Mouse (Mus musculus) CD4-positive, CD25-positive, alpha-beta regulatory T cell, adult 2 months (primary cell): Measurements from ENCODE around the gene Nolc1.
A peak's percentile ranks its signal among the peaks of the same experiment; 100 is the strongest.

Experiments used
- DNase-seq: peaks from one replicate; pipeline ENCODE4 v3.0.0-alpha.2; 2012; ENCODE audit warnings: low read depth, low spot score

Nolc1 gene

GRCm38 (mm10) chr19:46075616-46076607, at the start of gene Nolc1:
TSS of gene Nolc1 (plus strand) at chr19:46075863.
- DNase-seq: peak; percentile 100

GRCm38 (mm10) chr19:46026567-46026966, 49.1 kb upstream of the Nolc1 start:
- no peak for DNase-seq

GRCm38 (mm10) chr19:46028747-46029320, 46.8 kb upstream of the Nolc1 start:
- peak; percentile 70 for DNase-seq

GRCm38 (mm10) chr19:46029652-46030051, 46.0 kb upstream of the Nolc1 start:
- DNase-seq: no peak

- DNase-seq: no peak
Observed at GRCm38 (mm10) chr19:46030196-46030983, 45.3 kb upstream of the Nolc1 start.

GRCm38 (mm10) chr19:46031689-46032432, 43.8 kb upstream of the Nolc1 start:
- DNase-seq: no peak

GRCm38 (mm10) chr19:46032731-46033510, 42.7 kb upstream of the Nolc1 start:
- DNase-seq: no peak

- DNase-seq: no peak
Observed at GRCm38 (mm10) chr19:46033911-46034310, 41.8 kb upstream of the Nolc1 start.

GRCm38 (mm10) chr19:46035971-46036370, 39.7 kb upstream of the Nolc1 start:
- no peak for DNase-seq

GRCm38 (mm10) chr19:46036477-46037242, 39.0 kb upstream of the Nolc1 start:
- peak; percentile 47 for DNase-seq

- peak; percentile 79 for DNase-seq
Observed at GRCm38 (mm10) chr19:46037243-46037924, 38.3 kb upstream of the Nolc1 start.

GRCm38 (mm10) chr19:46037925-46038850, 37.5 kb upstream of the Nolc1 start:
- DNase-seq: peak; percentile 44

GRCm38 (mm10) chr19:46038851-46039260, 36.8 kb upstream of the Nolc1 start:
- DNase-seq: peak; percentile 29

GRCm38 (mm10) chr19:46039478-46039877, 36.2 kb upstream of the Nolc1 start:
- DNase-seq: peak; percentile 94

GRCm38 (mm10) chr19:46040149-46040902, 35.3 kb upstream of the Nolc1 start:
- peak; percentile 81 for DNase-seq

- peak; percentile 29 for DNase-seq
Observed at GRCm38 (mm10) chr19:46041299-46041932, 34.2 kb upstream of the Nolc1 start.
